Mouse (Mus musculus): ENCODE data around the gene Prrx1. TPM values are rescaled to one million over a fixed set of nuclear protein-coding genes. Genes with fewer than 3 reads are reported as not detected.

Prrx1 gene
- 23.3 and 31.0 TPM in 2 replicates for polyA plus RNA-seq (2012; rRNA removed)

- no peak for DNase-seq (ENCODE audit: low read depth)
These were observed at the start of gene Prrx1 for GRCm38 (mm10) chr1:163313101-163313773. Gene Prrx1 (minus strand): TSS chr1:163313710.

- no peak for DNase-seq (ENCODE audit: low read depth)
These were observed 48.7 kb upstream of the Prrx1 start for GRCm38 (mm10) chr1:163362202-163362601.

- DNase-seq (ENCODE audit: low read depth), result no peak
These were observed 47.9 kb upstream of the Prrx1 start for GRCm38 (mm10) chr1:163361376-163361775.

- no peak for DNase-seq (ENCODE audit: low read depth)
These were observed 47.3 kb upstream of the Prrx1 start for GRCm38 (mm10) chr1:163360796-163361195.

- no peak for DNase-seq (ENCODE audit: low read depth)
These were observed 46.0 kb upstream of the Prrx1 start for GRCm38 (mm10) chr1:163359521-163359920.

- no peak for DNase-seq (ENCODE audit: low read depth)
These were observed 44.7 kb upstream of the Prrx1 start for GRCm38 (mm10) chr1:163358165-163358564.

- no peak for DNase-seq (ENCODE audit: low read depth)
These were observed 44.2 kb upstream of the Prrx1 start for GRCm38 (mm10) chr1:163357733-163358132.

- no peak for DNase-seq (ENCODE audit: low read depth)
These were observed 42.7 kb upstream of the Prrx1 start for GRCm38 (mm10) chr1:163356167-163356566.

- DNase-seq (ENCODE audit: low read depth), result no peak
These were observed 42.2 kb upstream of the Prrx1 start for GRCm38 (mm10) chr1:163355626-163356156.

GRCm38 (mm10) chr1:163350988-163351387, 37.5 kb upstream of the Prrx1 start:
- no peak for DNase-seq (ENCODE audit: low read depth)

- DNase-seq (ENCODE audit: low read depth), result no peak
These were observed 32.0 kb upstream of the Prrx1 start for GRCm38 (mm10) chr1:163345541-163345940.

GRCm38 (mm10) chr1:163344931-163345330, 31.4 kb upstream of the Prrx1 start:
- no peak for DNase-seq (ENCODE audit: low read depth)

- DNase-seq (ENCODE audit: low read depth), result no peak
These were observed 25.7 kb upstream of the Prrx1 start for GRCm38 (mm10) chr1:163339219-163339561.

GRCm38 (mm10) chr1:163338525-163339218, 25.2 kb upstream of the Prrx1 start:
- no peak for DNase-seq (ENCODE audit: low read depth)

GRCm38 (mm10) chr1:163337821-163338220, 24.3 kb upstream of the Prrx1 start:
- no peak for DNase-seq (ENCODE audit: low read depth)

GRCm38 (mm10) chr1:163327279-163327678, 13.8 kb upstream of the Prrx1 start:
- DNase-seq (ENCODE audit: low read depth), result no peak

- DNase-seq (ENCODE audit: low read depth), result no peak
These were observed 6.4 kb upstream of the Prrx1 start for GRCm38 (mm10) chr1:163319669-163320571.

- DNase-seq (ENCODE audit: low read depth), result no peak
These were observed 3.4 kb upstream of the Prrx1 start for GRCm38 (mm10) chr1:163316920-163317319.

- DNase-seq (ENCODE audit: low read depth), result no peak
These were observed 1.4 kb upstream of the Prrx1 start for GRCm38 (mm10) chr1:163314829-163315301.

- no peak for DNase-seq (ENCODE audit: low read depth)
These were observed 613 bp upstream of the Prrx1 start for GRCm38 (mm10) chr1:163313921-163314725.
